Mouse (Mus musculus) neural tube, embryonic 13.5 days (tissue): Measurements from ENCODE around the gene Ifnlr1. TPM values are rescaled to one million over a fixed set of nuclear protein-coding genes. Genes with fewer than 3 reads are reported as not detected.
"Not testable (repeated sequence)": the region's sequence is repeated elsewhere in the genome, so short reads cannot be mapped to it uniquely, and the experiment has no call there.

Experiments used
- ATAC-seq: fragments of 200-750 bp; cut with Nextera tagmentation; 2 replicates; pipeline ENCODE4 v1.8.0; 2017; ENCODE audit warnings: low read depth, mild to moderate bottlenecking, moderate TSS enrichment, moderate library complexity
- H3K27ac ChIP-seq: fragments of 300-500 bp; sonication (generic); replicated peaks from 2 replicates; pipeline ENCODE4 v1.5.1; 2015; ENCODE audit warnings: moderate library complexity, mild to moderate bottlenecking, inconsistent platforms
- H3K27me3 ChIP-seq: fragments of 300-500 bp; sonication (generic); 2 replicates; pipeline ENCODE4 v1.6.1; 2015; ENCODE audit warnings: mild to moderate bottlenecking, inconsistent platforms
- H3K36me3 ChIP-seq: fragments of 300-500 bp; sonication (generic); 2 replicates; pipeline ENCODE4 v1.6.1; 2015; ENCODE audit warnings: mild to moderate bottlenecking, inconsistent platforms
- H3K4me1 ChIP-seq: fragments of 300-500 bp; sonication (generic); replicated peaks from 2 replicates; pipeline ENCODE4 v1.6.1; 2015; ENCODE audit warnings: inconsistent platforms
- H3K4me2 ChIP-seq: fragments of 300-500 bp; sonication (generic); 2 replicates; pipeline ENCODE4 v1.6.1; 2015; ENCODE audit warnings: inconsistent platforms, mild to moderate bottlenecking, moderate library complexity
- H3K4me3 ChIP-seq: fragments of 300-500 bp; sonication (generic); 2 replicates; pipeline ENCODE4 v1.5.1; 2015; ENCODE audit warnings: mild to moderate bottlenecking, inconsistent platforms
- H3K9ac ChIP-seq: fragments of 300-500 bp; sonication (generic); 2 replicates; pipeline ENCODE4 v1.6.1; 2015; ENCODE audit warnings: moderate library complexity, mild to moderate bottlenecking, inconsistent platforms
- H3K9me3 ChIP-seq: fragments of 300-500 bp; sonication (generic); 2 replicates; pipeline ENCODE4 v1.6.1; 2016; ENCODE audit warnings: inconsistent platforms
- WGBS: fragments of 180-500 bp; shearing (Covaris S2); methylation state at CpG from one replicate; pipeline ENCODE4 v1.1.7; 2015; 5-methylcytosine and 5-hydroxymethylcytosine counted together
- polyA plus RNA-seq: library from polyadenylated mRNA; unstranded; fragments of >200 nt; fragmentation: Nextera tagmentation; extraction: Ambion mirVana; gene quantifications from 2 replicates; pipeline ENCODE4 v1.2.1, GENCODE M21; 2015

Ifnlr1 gene
- polyA plus RNA-seq, 1 experiment from 2014 or later: 0.08 TPM

- H3K4me3 ChIP-seq: no peak overlapping the region
- H3K9me3 ChIP-seq: no peaks in the 10 kb centered on the region
- no peak for ATAC-seq
- H3K9ac ChIP-seq: no peak overlapping the region
- no peaks in the 10 kb centered on the region for H3K36me3 ChIP-seq
- H3K4me1 ChIP-seq: peaks cover 13% of the 10 kb centered on the region
- no peak overlapping the region for H3K4me2 ChIP-seq
- peaks cover 44% of the 10 kb centered on the region for H3K27me3 ChIP-seq
- no peak overlapping the region for H3K27ac ChIP-seq
- WGBS: 88% methylated on average over 11 of the region's 11 CpGs
Measured at GRCm38 (mm10) chr4:135690241-135690640, 4.2 kb downstream of the Ifnlr1 start.

- Histone ChIP-seq H3K27ac (no peak overlapping the region), H3K9ac (no peak overlapping the region), H3K4me3 (no peak overlapping the region), H3K4me1 (no peaks in the 10 kb centered on the region), H3K36me3 (no peaks in the 10 kb centered on the region), H3K4me2 (no peak overlapping the region), H3K9me3 (no peaks in the 10 kb centered on the region), H3K27me3 (peaks cover 17% of the 10 kb centered on the region)
- ATAC-seq: no peak
- 84% methylated on average over 4 of the region's 4 CpGs for WGBS
Measured at GRCm38 (mm10) chr4:135692916-135693315, 6.8 kb downstream of the Ifnlr1 start.

DNA sequence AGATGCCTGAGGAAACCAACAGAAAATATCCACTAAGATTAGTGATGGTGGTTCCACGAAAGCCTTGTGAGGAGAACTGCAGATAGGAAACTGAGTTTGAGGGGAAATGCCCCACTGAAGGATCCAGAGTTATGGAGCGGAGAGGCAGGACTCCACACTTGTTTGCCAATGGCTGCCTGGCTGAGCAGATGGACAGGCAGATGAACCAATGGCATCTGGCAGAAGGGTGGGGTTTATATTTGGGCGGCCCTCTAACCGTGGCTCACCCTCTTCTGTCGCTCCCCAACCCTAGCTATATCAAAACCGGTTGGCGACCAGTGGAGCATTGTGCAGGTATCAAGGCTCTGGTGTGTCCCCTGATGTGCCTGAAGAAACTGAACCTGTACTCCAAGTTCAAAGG lies 12.4 kb downstream of the Ifnlr1 start:
- Histone ChIP-seq H3K27ac (no peak overlapping the region), H3K27me3 (no peaks in the 10 kb centered on the region), H3K4me3 (no peak overlapping the region), H3K36me3 (no peaks in the 10 kb centered on the region), H3K4me1 (no peaks in the 10 kb centered on the region), H3K9ac (no peak overlapping the region), H3K9me3 (no peaks in the 10 kb centered on the region), H3K4me2 (peak overlapping the region; percentile 27)
- ATAC-seq: no peak
- 76% methylated on average over 7 of the region's 7 CpGs for WGBS

- Histone ChIP-seq H3K4me1 (no peaks in the 10 kb centered on the region), H3K27ac (no peak overlapping the region), H3K4me2 (no peak overlapping the region), H3K27me3 (no peaks in the 10 kb centered on the region), H3K36me3 (no peaks in the 10 kb centered on the region), H3K9ac (no peak overlapping the region), H3K9me3 (no peaks in the 10 kb centered on the region), H3K4me3 (no peak overlapping the region)
- no peak for ATAC-seq
- 84% methylated on average over 13 of the region's 13 CpGs for WGBS
Measured at GRCm38 (mm10) chr4:135703497-135703896, 17.4 kb downstream of the Ifnlr1 start.

DNA sequence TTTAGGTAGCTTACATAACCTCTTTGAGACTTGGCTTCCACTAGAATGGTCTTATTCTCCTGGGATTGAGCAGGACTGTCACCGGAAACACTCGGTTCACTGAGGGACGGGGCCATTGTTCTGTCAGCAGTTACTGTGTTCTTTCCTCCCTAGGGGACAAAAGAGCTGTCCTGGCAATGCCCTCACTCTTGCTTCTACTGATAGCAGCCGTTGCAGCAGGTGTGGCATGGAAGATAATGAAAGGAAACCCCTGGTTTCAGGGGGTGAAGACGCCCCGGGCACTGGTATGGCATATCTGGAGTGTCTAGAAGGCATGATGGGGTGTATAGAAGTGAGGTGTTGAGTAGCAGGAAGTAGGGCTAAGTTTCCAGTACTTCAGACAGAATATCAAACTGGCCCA lies 17.9 kb downstream of the Ifnlr1 start:
- H3K27me3 ChIP-seq: no peaks in the 10 kb centered on the region
- no peaks in the 10 kb centered on the region for H3K9me3 ChIP-seq
- H3K4me3 ChIP-seq: no peak overlapping the region
- no peak overlapping the region for H3K27ac ChIP-seq
- H3K9ac ChIP-seq: no peak overlapping the region
- H3K36me3 ChIP-seq: no peaks in the 10 kb centered on the region
- H3K4me1 ChIP-seq: no peaks in the 10 kb centered on the region
- no peak for ATAC-seq
- 37% methylated on average over 6 of the region's 6 CpGs for WGBS
- no peak overlapping the region for H3K4me2 ChIP-seq

- no peaks in the 10 kb centered on the region for H3K27me3 ChIP-seq
- no peaks in the 10 kb centered on the region for H3K4me1 ChIP-seq
- H3K9ac ChIP-seq: no peak overlapping the region
- H3K9me3 ChIP-seq: no peaks in the 10 kb centered on the region
- no peak overlapping the region for H3K4me3 ChIP-seq
- H3K36me3 ChIP-seq: no peaks in the 10 kb centered on the region
- no peak overlapping the region for H3K27ac ChIP-seq
- no peak overlapping the region for H3K4me2 ChIP-seq
- WGBS: 90% methylated on average over 6 of the region's 6 CpGs
- no peak for ATAC-seq
Measured at GRCm38 (mm10) chr4:135706045-135706444, 20.0 kb downstream of the Ifnlr1 start.

GRCm38 (mm10) chr4:135709072-135709564 lies 23.0 kb downstream of the Ifnlr1 start:
- 8% methylated on average over 8 of the region's 8 CpGs for WGBS
- Histone ChIP-seq H3K36me3 (no peaks in the 10 kb centered on the region), H3K9me3 (no peaks in the 10 kb centered on the region), H3K9ac (no peak overlapping the region), H3K4me1 (no peaks in the 10 kb centered on the region), H3K4me3 (no peak overlapping the region), H3K27ac (no peak overlapping the region), H3K4me2 (peak overlapping the region; percentile 32; the same call in 1 of the 2 replicates), H3K27me3 (no peaks in the 10 kb centered on the region)
- peak; percentile 50 for ATAC-seq

- Histone ChIP-seq H3K27me3 (no peaks in the 10 kb centered on the region), H3K27ac (no peak overlapping the region), H3K9ac (no peak overlapping the region), H3K36me3 (no peaks in the 10 kb centered on the region), H3K4me2 (no peak overlapping the region), H3K4me3 (no peak overlapping the region), H3K4me1 (no peaks in the 10 kb centered on the region), H3K9me3 (no peaks in the 10 kb centered on the region)
- WGBS: 81% methylated on average over 11 of the region's 11 CpGs
- no peak for ATAC-seq
Measured at GRCm38 (mm10) chr4:135709621-135710020, 23.5 kb downstream of the Ifnlr1 start.

- Histone ChIP-seq H3K4me1 (no peaks in the 10 kb centered on the region), H3K4me3 (no peak overlapping the region), H3K27me3 (no peaks in the 10 kb centered on the region), H3K9me3 (no peaks in the 10 kb centered on the region), H3K27ac (no peak overlapping the region), H3K36me3 (no peaks in the 10 kb centered on the region), H3K4me2 (no peak overlapping the region), H3K9ac (no peak overlapping the region)
- ATAC-seq: no peak
- 92% methylated on average over 3 of the region's 3 CpGs for WGBS
Measured at GRCm38 (mm10) chr4:135710392-135710791, 24.3 kb downstream of the Ifnlr1 start.

GRCm38 (mm10) chr4:135714776-135715175 lies 28.7 kb downstream of the Ifnlr1 start:
- Histone ChIP-seq H3K9ac (no peak overlapping the region), H3K27me3 (no peaks in the 10 kb centered on the region), H3K36me3 (no peaks in the 10 kb centered on the region), H3K4me3 (no peak overlapping the region), H3K4me1 (no peaks in the 10 kb centered on the region), H3K9me3 (no peaks in the 10 kb centered on the region), H3K4me2 (no peak overlapping the region), H3K27ac (no peak overlapping the region)
- no peak for ATAC-seq
- WGBS: 90% methylated on average over 8 of the region's 8 CpGs

DNA sequence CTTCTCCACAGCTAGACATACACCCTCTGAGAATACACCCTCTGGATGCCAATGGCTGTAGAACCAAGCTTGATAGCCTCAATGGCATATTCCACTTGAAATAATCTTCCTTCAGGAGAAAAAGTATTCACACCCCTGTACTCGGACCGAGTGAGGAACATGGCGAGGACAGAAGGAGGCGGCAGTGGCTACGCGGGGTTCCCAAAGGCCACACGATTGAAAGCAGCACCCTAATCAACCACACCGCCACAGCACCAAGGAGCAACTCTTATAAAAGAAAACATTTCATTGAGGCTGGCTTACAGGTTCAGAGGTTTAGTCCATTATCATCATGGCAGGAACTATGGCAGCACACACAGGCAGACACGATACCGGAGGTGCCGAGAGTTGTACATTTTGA lies 30.4 kb downstream of the Ifnlr1 start:
- not testable (repeated sequence) for H3K27me3 ChIP-seq, H3K9me3 ChIP-seq, H3K4me1 ChIP-seq, H3K4me3 ChIP-seq, H3K36me3 ChIP-seq, H3K9ac ChIP-seq, H3K4me2 ChIP-seq, H3K27ac ChIP-seq, ATAC-seq
- 92% methylated on average over 11 of the region's 11 CpGs for WGBS

DNA sequence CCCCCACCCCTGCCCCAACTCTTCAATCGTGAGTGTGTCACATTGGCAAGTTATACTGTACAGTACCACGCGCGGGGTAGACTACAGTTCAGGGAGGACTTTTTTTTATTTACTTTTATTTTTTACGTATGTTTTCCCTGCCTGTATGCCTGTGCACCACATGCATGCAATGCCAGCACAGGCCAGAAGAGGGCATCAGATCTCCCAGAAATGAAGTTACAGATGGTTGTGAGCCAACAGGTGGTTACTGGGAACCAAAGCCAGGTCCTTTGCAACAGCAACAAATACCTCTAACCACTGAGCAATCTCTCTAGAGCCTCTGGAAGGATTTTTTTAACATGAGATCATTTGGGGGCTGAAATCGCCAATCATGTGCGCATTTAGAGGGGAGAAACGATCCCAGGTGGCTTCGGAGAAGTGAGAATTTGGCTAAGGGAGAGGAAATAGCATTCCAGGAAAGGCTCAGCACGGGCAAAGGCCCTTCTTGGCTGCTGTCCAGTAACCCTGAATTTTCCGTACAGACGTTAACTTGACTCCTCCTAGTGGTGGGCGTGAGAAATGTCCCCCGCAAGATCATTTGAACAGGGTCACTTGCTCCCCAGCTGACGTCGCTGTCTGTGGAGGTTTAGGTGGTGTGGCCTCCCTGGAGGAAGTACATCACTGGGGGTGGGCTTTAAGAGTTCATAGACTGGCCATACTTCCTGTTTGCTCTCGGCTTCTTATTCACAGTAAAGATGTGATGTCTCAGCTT lies 36.6 kb downstream of the Ifnlr1 start:
- Histone ChIP-seq H3K27ac (no peak overlapping the region), H3K27me3 (no peaks in the 10 kb centered on the region), H3K4me1 (no peaks in the 10 kb centered on the region), H3K9me3 (no peaks in the 10 kb centered on the region; the same call in 1 of the 2 replicates), H3K36me3 (no peaks in the 10 kb centered on the region), H3K4me3 (no peak overlapping the region), H3K4me2 (no peak overlapping the region), H3K9ac (no peak overlapping the region)
- WGBS: 80% methylated on average over 17 of the region's 17 CpGs
- ATAC-seq: no peak

DNA sequence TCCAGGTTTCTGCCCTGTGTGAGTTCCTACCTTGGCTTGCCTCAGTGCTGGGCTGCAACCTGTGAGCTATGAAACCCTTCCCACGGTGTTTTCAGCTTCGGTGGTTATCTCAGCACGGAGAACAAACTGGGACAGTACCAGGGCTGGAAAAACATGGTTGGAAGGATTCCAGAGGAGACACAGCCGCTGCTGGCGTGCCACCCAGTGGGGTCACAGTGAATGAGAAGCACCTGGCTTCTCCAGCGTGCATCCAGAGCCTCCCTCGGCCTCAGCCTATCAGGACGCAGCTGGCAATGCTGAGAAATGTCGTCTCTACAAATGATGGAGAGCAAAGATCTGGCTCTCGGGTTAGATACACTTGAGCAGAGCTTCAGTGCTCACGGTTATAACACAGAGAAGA lies 40.3 kb downstream of the Ifnlr1 start:
- Histone ChIP-seq H3K27me3 (no peaks in the 10 kb centered on the region), H3K4me2 (no peak overlapping the region), H3K36me3 (no peaks in the 10 kb centered on the region), H3K27ac (no peak overlapping the region), H3K4me1 (no peaks in the 10 kb centered on the region), H3K9me3 (no peaks in the 10 kb centered on the region), H3K9ac (no peak overlapping the region), H3K4me3 (no peak overlapping the region)
- 85% methylated on average over 11 of the region's 11 CpGs for WGBS
- ATAC-seq: no peak
